16 mouse cellular contexts compared by ENCODE assay signal in the genomic region with DNA sequence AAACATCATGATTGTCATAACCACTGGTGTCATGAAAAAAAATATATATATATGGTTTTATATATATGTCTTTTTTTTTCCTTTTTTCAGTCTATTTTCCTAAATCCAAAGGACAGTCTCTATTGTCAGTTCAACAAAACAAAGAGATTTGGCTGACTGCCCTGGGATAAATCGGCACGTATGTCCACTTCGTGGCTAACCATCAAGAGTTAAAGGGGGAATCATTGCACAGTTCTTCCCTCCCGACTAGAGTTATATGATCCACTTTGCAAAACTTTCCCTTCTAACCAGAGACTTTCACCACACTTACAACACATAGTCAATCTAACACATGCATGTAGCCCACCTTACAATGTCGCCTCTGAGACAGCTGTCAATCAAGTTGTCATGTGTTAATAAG.
A peak's percentile ranks its signal among the peaks of the same experiment; 100 is the strongest.
DNase-seq lines count a peak whose midpoint lies in the region; ATAC-seq lines count a peak whose summit lies in the region.
"Had no signal": no experiment of that assay in that cellular context is flagged by ENCODE, and none has a peak within 500 bp of the region (broad histone marks: within the 10 kb centered on the region; RNA-seq: fewer than 3 reads in every experiment).

No protein-coding gene starts in this region.

- no peaks in the 10 kb centered on the region for H3K9me3 ChIP-seq in heart, embryonic 15.5 days (replicated peaks)
- H3K9me3 ChIP-seq in lung, embryonic 16.5 days (ENCODE audit: control insufficient read depth, low read length), result no peaks in the 10 kb centered on the region
- H3K9me3 ChIP-seq in forebrain, embryonic 16.5 days (ENCODE audit: control insufficient read depth, low read length), result no peaks in the 10 kb centered on the region
- H3K9me3 ChIP-seq in neural tube, embryonic 14.5 days (ENCODE audit: control insufficient read depth, low read length), result no peaks in the 10 kb centered on the region
- H3K9me3 ChIP-seq: stomach, embryonic 15.5 days had no signal

- no peak for ATAC-seq in heart, embryonic 15.5 days (replicated peaks; ENCODE audit: insufficient number of reproducible peaks, insufficient read depth, low FRiP score, low read depth)
- ATAC-seq in lung, embryonic 16.5 days (ENCODE audit: low read depth), result no peak
- no peak for ATAC-seq in forebrain, embryonic 16.5 days
- ATAC-seq in neural tube, embryonic 14.5 days (ENCODE audit: low read depth), result no peak

- H3K27ac ChIP-seq in heart, embryonic 15.5 days, result no peak overlapping the region
- H3K27ac ChIP-seq in lung, embryonic 16.5 days (ENCODE audit: low read length), result no peak overlapping the region; the same call in 1 of the 2 replicates
- H3K27ac ChIP-seq in forebrain, embryonic 16.5 days (ENCODE audit: low read length), result peak overlapping the region; percentile 87
- H3K27ac ChIP-seq in neural tube, embryonic 14.5 days (ENCODE audit: low read depth, low read length), result peak overlapping the region; percentile 76; the same call in 1 of the 2 replicates
- H3K27ac ChIP-seq: stomach, embryonic 15.5 days had no signal

- peak overlapping the region; percentile 90 for H3K4me2 ChIP-seq in heart, embryonic 15.5 days
- peak overlapping the region; percentile 47 for H3K4me2 ChIP-seq in lung, embryonic 16.5 days (ENCODE audit: low read depth, low read length)
- peak overlapping the region; percentile 49 for H3K4me2 ChIP-seq in forebrain, embryonic 16.5 days (ENCODE audit: low read length)
- peak overlapping the region; percentile 93 for H3K4me2 ChIP-seq in neural tube, embryonic 14.5 days (ENCODE audit: low read depth, low read length)
- H3K4me2 ChIP-seq: liver, embryonic 11.5 days; stomach, embryonic 15.5 days had no signal

- H3K27me3 ChIP-seq in heart, embryonic 15.5 days, result no peaks in the 10 kb centered on the region
- H3K27me3 ChIP-seq in lung, embryonic 16.5 days (ENCODE audit: control insufficient read depth, insufficient read depth, low read depth, low read length), result no peaks in the 10 kb centered on the region
- H3K27me3 ChIP-seq in forebrain, embryonic 16.5 days (replicated peaks; ENCODE audit: control insufficient read depth, insufficient read depth, low read length), result no peaks in the 10 kb centered on the region
- no peaks in the 10 kb centered on the region for H3K27me3 ChIP-seq in neural tube, embryonic 14.5 days (ENCODE audit: control insufficient read depth, insufficient read depth, low read length)
- H3K27me3 ChIP-seq: CH12.LX; stomach, embryonic 15.5 days had no signal

- peaks cover 73% of the 10 kb centered on the region for H3K4me1 ChIP-seq in heart, embryonic 15.5 days (replicated peaks)
- H3K4me1 ChIP-seq in lung, embryonic 16.5 days (replicated peaks; ENCODE audit: control insufficient read depth, insufficient read depth, low read length), result peaks cover 43% of the 10 kb centered on the region
- H3K4me1 ChIP-seq in forebrain, embryonic 16.5 days (replicated peaks; ENCODE audit: control insufficient read depth, insufficient read depth, low read length), result peaks cover 35% of the 10 kb centered on the region
- H3K4me1 ChIP-seq in neural tube, embryonic 14.5 days (ENCODE audit: control insufficient read depth, insufficient read depth, low read length), result peaks cover 15% of the 10 kb centered on the region

- no peak overlapping the region for H3K4me3 ChIP-seq in heart, embryonic 15.5 days
- H3K4me3 ChIP-seq in lung, embryonic 16.5 days (ENCODE audit: low read length), result peak overlapping the region; percentile 24
- H3K4me3 ChIP-seq in forebrain, embryonic 16.5 days (replicated peaks; ENCODE audit: low read length), result peak overlapping the region; percentile 46
- peak overlapping the region; percentile 81; the same call in 1 of the 2 replicates for H3K4me3 ChIP-seq in neural tube, embryonic 14.5 days (ENCODE audit: low read depth, low read length)
- H3K4me3 ChIP-seq: erythroblast, embryonic 14.5 days; myocyte; stomach, embryonic 15.5 days had no signal

- H3K9ac ChIP-seq in heart, embryonic 15.5 days, result no peak overlapping the region
- 0 out of 2 replicates have a peak overlapping the region, but pooled peaks have one; percentile 5 for H3K9ac ChIP-seq in lung, embryonic 16.5 days (ENCODE audit: low read length)
- peak overlapping the region; percentile 71 for H3K9ac ChIP-seq in forebrain, embryonic 16.5 days (replicated peaks; ENCODE audit: low read depth, low read length)
- H3K9ac ChIP-seq in neural tube, embryonic 14.5 days (replicated peaks; ENCODE audit: low read depth, low read length), result peak overlapping the region; percentile 35; the same call in 1 of the 2 replicates
- H3K9ac ChIP-seq: stomach, embryonic 15.5 days had no signal

- WGBS in heart, embryonic 15.5 days, result 43% methylated on average over 5 of the region's 5 CpGs
- WGBS in lung, embryonic 16.5 days, result 39% methylated on average over 5 of the region's 5 CpGs
- WGBS in forebrain, embryonic 16.5 days, result 38% methylated on average over 5 of the region's 5 CpGs
- WGBS in neural tube, embryonic 14.5 days, result 54% methylated on average over 5 of the region's 5 CpGs

- H3K36me3 ChIP-seq in heart, embryonic 15.5 days, result peaks cover 15% of the 10 kb centered on the region
- peaks cover 11% of the 10 kb centered on the region; the same call in 1 of the 2 replicates for H3K36me3 ChIP-seq in lung, embryonic 16.5 days (ENCODE audit: control insufficient read depth, insufficient read depth, low read length)
- no peaks in the 10 kb centered on the region; the same call in 1 of the 2 replicates for H3K36me3 ChIP-seq in forebrain, embryonic 16.5 days (ENCODE audit: control insufficient read depth, insufficient read depth)
- H3K36me3 ChIP-seq in neural tube, embryonic 14.5 days (ENCODE audit: control insufficient read depth, insufficient read depth, low read length), result no peaks in the 10 kb centered on the region

- no peak for DNase-seq in heart, postnatal 10 days
- no peak for DNase-seq in lung, adult 18-20 months
- no peak for DNase-seq in right cerebral cortex, postnatal 25 days
- DNase-seq: gastrocnemius, postnatal 10 days; heart, postnatal 36 days; kidney, adult 18-20 months; kidney, postnatal 4 days had no signal

- intact Hi-C loops in heart, postnatal 10 days (cut with DNase I), result no loop called here

Comparison
In these comparisons a context has a peak if more than half of its experiments do, and no peak if none do; other contexts are left out.
1. H3K27ac ChIP-seq: peak in forebrain, embryonic 16.5 days (single experiment) and neural tube, embryonic 14.5 days (single experiment); none in heart, embryonic 15.5 days (single experiment) and lung, embryonic 16.5 days (single experiment).
2. Peak in every context shown above with its lines, with median percentiles within 50 percentile points of each other: H3K4me2 ChIP-seq.